Mouse (Mus musculus): ENCODE data around the gene Mtg1.

Gene Mtg1

GRCm38 (mm10) chr7:140137135-140138020 lies at the start of gene Mtg1:
Gene Mtg1 (plus strand): TSS chr7:140137564.
- in situ Hi-C loops (cut with MboI, MseI), result loop anchor here (5.0 kb wide), 1 partner anchor 55 kb away; the partner anchor contains the start of gene Caly

GRCm38 (mm10) chr7:140090601-140091000 lies 46.8 kb upstream of the Mtg1 start:
- in situ Hi-C loops (cut with MboI, MseI), result no loop called here

- in situ Hi-C loops (cut with MboI, MseI), result no loop called here
Measured at GRCm38 (mm10) chr7:140092924-140093528, 44.3 kb upstream of the Mtg1 start, which contains the start of gene Prap1. Gene Prap1 (plus strand): TSS chr7:140093395.

- in situ Hi-C loops (cut with MboI, MseI), result no loop called here
Measured at GRCm38 (mm10) chr7:140094954-140095353, 42.4 kb upstream of the Mtg1 start.

- in situ Hi-C loops (cut with MboI, MseI), result no loop called here
Measured at GRCm38 (mm10) chr7:140095556-140095955, 41.8 kb upstream of the Mtg1 start.

- in situ Hi-C loops (cut with MboI, MseI), result no loop called here
Measured at GRCm38 (mm10) chr7:140096055-140096454, 41.3 kb upstream of the Mtg1 start.

GRCm38 (mm10) chr7:140098466-140098865 lies 38.9 kb upstream of the Mtg1 start:
- in situ Hi-C loops (cut with MboI, MseI), result no loop called here

GRCm38 (mm10) chr7:140101498-140101897 lies 35.9 kb upstream of the Mtg1 start:
- in situ Hi-C loops (cut with MboI, MseI), result no loop called here

- in situ Hi-C loops (cut with MboI, MseI), result no loop called here
Measured at GRCm38 (mm10) chr7:140101993-140102860, 35.1 kb upstream of the Mtg1 start, which contains the start of gene Fuom. Gene Fuom (minus strand): TSS chr7:140102441.

GRCm38 (mm10) chr7:140104009-140104408 lies 33.4 kb upstream of the Mtg1 start:
- in situ Hi-C loops (cut with MboI, MseI), result no loop called here

- in situ Hi-C loops (cut with MboI, MseI), result no loop called here
Measured at GRCm38 (mm10) chr7:140111943-140112342, 25.4 kb upstream of the Mtg1 start.

- in situ Hi-C loops (cut with MboI, MseI), result no loop called here
Measured at GRCm38 (mm10) chr7:140115583-140116328, 21.6 kb upstream of the Mtg1 start, which contains the start of gene Paox. Gene Paox (plus strand): TSS chr7:140115799.

- in situ Hi-C loops (cut with MboI, MseI), result no loop called here
Measured at GRCm38 (mm10) chr7:140116329-140117054, 20.9 kb upstream of the Mtg1 start, which contains the start of gene Echs1. Gene Echs1 (minus strand): TSS chr7:140116476.

- in situ Hi-C loops (cut with MboI, MseI), result no loop called here
Measured at GRCm38 (mm10) chr7:140120484-140120883, 16.9 kb upstream of the Mtg1 start.

- in situ Hi-C loops (cut with MboI, MseI), result no loop called here
Measured at GRCm38 (mm10) chr7:140121338-140121910, 15.9 kb upstream of the Mtg1 start.

- in situ Hi-C loops (cut with MboI, MseI), result no loop called here
Measured at GRCm38 (mm10) chr7:140122765-140123164, 14.6 kb upstream of the Mtg1 start.

- in situ Hi-C loops (cut with MboI, MseI), result no loop called here
Measured at GRCm38 (mm10) chr7:140124382-140124781, 13.0 kb upstream of the Mtg1 start.

GRCm38 (mm10) chr7:140125278-140126021 lies 11.9 kb upstream of the Mtg1 start:
- in situ Hi-C loops (cut with MboI, MseI), result no loop called here

GRCm38 (mm10) chr7:140126022-140126350 lies 11.4 kb upstream of the Mtg1 start:
- in situ Hi-C loops (cut with MboI, MseI), result no loop called here

Measured in T-helper 2 cell (primary cell).